Mouse (Mus musculus) layer of hippocampus, adult 18-20 months (tissue): ENCODE data around the gene Lgals8. TPM values are rescaled to one million over a fixed set of nuclear protein-coding genes. Genes with fewer than 3 reads are reported as not detected.

Experiments used
- DNase-seq, 2 experiments: peaks; one replicate each; pipeline ENCODE4 v3.0.0; 2022; ENCODE audit warnings: low spot score in 2 of 2
- total RNA-seq, 2 experiments: library from RNA; stranded (reverse); gene quantifications; 2 replicates each; pipeline ENCODE4 v1.2.3; 2021

The Lgals8 gene
- total RNA-seq, 2 experiments from 2014 or later, result 35.0 to 39.4 TPM

GRCm38 (mm10) chr13:12460881-12461729 lies 3.6 kb downstream of the Lgals8 start:
- DNase-seq, result peak; percentile 84 to 86

GRCm38 (mm10) chr13:12460443-12460842 lies 4.3 kb downstream of the Lgals8 start:
- peak; percentile 50 to 86 for DNase-seq

- no peak for DNase-seq
These were observed 8.0 kb downstream of the Lgals8 start for GRCm38 (mm10) chr13:12456711-12457110.

GRCm38 (mm10) chr13:12454686-12455390 lies 9.9 kb downstream of the Lgals8 start:
- DNase-seq, result no peak

- no peak for DNase-seq
These were observed 11.6 kb downstream of the Lgals8 start for GRCm38 (mm10) chr13:12453150-12453549.

DNA sequence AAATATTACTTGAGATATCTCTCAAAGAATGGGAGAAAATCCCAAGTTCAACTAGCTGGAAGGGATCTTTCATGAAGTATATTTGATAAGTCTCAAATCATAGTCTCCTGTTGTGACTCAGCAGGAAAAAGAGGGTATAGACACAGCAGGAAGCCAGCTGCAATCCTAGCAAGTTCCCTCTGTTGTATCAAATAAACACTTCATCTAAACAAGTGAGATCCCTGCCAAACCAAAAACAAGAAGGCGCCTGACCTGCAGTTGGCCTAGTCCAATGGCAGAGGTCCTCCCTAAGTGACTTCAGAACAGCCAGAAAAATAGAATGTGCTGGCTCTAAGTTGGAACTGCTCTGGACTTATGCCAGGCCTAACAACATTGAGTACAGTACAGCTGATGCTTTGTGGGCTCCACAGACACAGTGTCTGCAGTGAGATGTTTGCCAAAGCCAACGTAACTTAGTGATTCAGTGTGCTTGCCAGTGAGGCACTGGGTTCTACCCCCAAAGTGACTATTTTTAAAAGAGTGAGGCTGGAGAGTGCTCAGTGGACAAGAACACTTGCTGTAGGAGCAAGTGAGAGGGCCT lies 22.6 kb downstream of the Lgals8 start:
- DNase-seq, result peak; percentile 50 to 86

DNA sequence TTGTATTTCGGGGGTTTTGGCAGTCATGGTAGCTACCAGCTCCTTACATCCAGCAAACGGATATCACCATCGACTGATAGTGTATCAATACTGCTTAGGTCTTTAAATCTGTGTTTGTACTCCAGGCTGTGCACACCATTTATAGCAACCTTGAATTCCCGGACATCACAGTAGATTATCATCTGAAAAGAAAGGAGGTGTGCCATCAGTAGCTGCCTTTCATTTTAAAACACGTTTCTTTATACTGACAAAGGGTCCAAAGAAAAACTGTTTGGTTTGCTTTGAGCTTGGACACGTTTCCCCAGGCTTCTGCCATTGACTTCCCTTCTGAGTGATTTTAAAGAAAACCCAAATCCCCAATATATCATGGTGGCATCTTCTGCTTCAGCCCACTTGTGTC lies 23.9 kb downstream of the Lgals8 start:
- no peak for DNase-seq

DNA sequence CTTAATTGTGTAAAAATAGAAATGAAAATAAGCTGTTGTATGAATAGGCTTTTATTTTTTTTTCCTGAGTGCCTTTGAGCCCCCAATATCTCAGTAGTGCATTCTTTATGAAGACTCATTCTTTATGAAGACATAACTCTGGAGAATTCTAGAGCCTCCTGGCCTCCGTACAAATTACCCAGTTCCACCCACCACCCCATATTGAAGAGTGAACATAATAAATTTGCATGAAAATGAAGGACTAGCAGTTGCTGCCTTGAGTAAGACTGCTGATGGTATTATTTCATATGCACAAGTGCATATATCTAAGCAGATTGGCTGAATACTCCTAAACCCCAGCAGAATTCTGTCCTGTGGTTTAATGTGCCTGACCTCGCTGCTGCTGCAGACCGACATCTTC lies 25.2 kb downstream of the Lgals8 start:
- DNase-seq, result peak in 1 of 2 experiments; percentile 51

- DNase-seq, result no peak
These were observed 30.9 kb downstream of the Lgals8 start for GRCm38 (mm10) chr13:12433843-12434242.

DNA sequence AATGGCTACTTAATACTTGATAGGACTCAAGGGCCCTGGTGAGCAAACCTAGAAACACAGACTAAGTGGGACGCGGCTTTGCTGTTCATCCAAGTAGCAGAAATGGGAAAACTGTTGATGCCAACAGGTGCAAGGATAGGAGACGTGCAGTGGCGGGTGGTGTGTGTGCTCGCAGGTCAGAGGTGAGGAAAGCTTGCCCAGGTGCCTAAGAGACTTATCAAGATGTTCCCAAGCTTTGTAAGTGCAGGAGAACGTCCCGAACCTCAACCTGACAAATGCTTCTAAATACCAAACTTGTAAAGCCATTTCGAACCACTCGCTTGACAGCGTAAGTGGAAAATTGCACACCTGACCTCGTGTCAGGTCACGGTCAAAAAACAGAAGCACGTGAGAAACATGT lies 36.2 kb downstream of the Lgals8 start:
- no peak for DNase-seq

DNA sequence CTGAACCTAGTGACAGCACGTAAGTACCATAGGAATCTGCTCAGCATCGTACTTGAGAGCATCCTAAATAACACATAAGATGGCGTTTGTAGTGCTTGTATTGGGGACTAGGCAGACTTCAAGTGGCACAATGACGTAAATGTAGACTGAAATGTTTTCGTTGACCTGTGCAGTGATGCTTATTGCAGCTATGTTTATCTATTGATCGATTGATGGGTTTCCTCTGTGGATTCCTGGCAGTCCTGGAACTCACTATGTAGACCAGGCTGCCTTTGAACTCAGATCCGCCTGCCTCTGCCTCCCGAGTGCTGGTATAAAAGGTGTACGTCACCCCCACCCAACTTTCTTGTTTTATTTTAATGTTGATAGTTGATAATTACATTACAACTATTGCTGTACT lies 44.1 kb downstream of the Lgals8 start:
- no peak for DNase-seq

DNA sequence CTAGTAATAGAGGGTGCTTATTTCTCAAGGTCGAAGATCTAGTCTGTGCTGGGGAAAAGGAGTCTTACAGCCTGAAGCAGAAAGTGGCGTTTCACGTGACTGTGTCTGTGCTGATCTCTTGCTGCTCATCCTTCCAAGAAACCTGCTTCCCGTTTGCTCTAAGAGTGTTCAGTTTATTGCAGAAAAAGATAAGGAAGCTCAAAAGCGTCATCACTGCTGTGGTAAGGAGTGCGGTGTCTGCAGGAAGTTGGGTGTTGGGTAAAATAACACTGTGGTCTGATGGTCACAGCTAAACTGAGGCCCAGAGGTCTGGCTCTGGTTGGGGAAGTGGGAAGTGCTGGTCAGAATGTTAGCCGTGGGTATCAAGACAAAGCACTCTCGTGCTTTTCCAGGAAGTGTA lies 52.7 kb downstream of the Lgals8 start:
- DNase-seq, result peak in 1 of 2 experiments; percentile 11

- DNase-seq, result no peak
These were observed 56.2 kb downstream of the Lgals8 start for GRCm38 (mm10) chr13:12408343-12409066.

GRCm38 (mm10) chr13:12395571-12395970 lies 69.2 kb downstream of the Lgals8 start:
- DNase-seq, result no peak

- peak; percentile 90 to 97 for DNase-seq
These were observed 69.9 kb downstream of the Lgals8 start, which contains the start of gene Heatr1 for GRCm38 (mm10) chr13:12394609-12395505. Gene Heatr1 (plus strand): TSS chr13:12395027.

Other genes with a start within 250 kb of the Lgals8 start
- gene Mtr, start 206.8 kb downstream of the Lgals8 start, total RNA-seq, result 10 to 100 TPM; 18.3 to 18.7 TPM
- 10 to 100 TPM; 17.7 to 20.5 TPM for gene Actn2, start 124.2 kb downstream of the Lgals8 start, total RNA-seq
- gene Heatr1, start 69.9 kb downstream of the Lgals8 start, total RNA-seq, result 10 to 100 TPM; 31.0 to 35.0 TPM
- under 1 TPM; 0.17 to 0.18 TPM for gene Edaradd, start 55.5 kb upstream of the Lgals8 start, total RNA-seq
- gene Ero1lb, start 100.9 kb upstream of the Lgals8 start, total RNA-seq, result 10 to 100 TPM; 13.8 to 14.6 TPM